Mouse (Mus musculus) cerebellum, adult 8-10 months (tissue): ENCODE data around the gene Col19a1.
"Not testable (repeated sequence)": the region's sequence is repeated elsewhere in the genome, so short reads cannot be mapped to it uniquely, and the experiment has no call there.

Experiments
- DNase-seq: peaks from one replicate; pipeline ENCODE4 v3.0.0; 2022

The Col19a1 gene

GRCm38 (mm10) chr1:24587141-24587541 is at the start of gene Col19a1:
Gene Col19a1, minus strand, starts transcription at chr1:24587472.
- DNase-seq = peak; percentile 61

- DNase-seq = peak; percentile 42
Observed at GRCm38 (mm10) chr1:24633553-24634132, 46.4 kb upstream of the Col19a1 start.

- DNase-seq = not testable (repeated sequence)
Observed at GRCm38 (mm10) chr1:24612556-24612955, 25.3 kb upstream of the Col19a1 start.

- no peak for DNase-seq
Observed at GRCm38 (mm10) chr1:24595096-24595495, 7.8 kb upstream of the Col19a1 start.

- DNase-seq = peak; percentile 39
Observed at GRCm38 (mm10) chr1:24586370-24587140, 717 bp downstream of the Col19a1 start.

- DNase-seq = no peak
Observed at GRCm38 (mm10) chr1:24572602-24573001, 14.7 kb downstream of the Col19a1 start.

- DNase-seq = peak; percentile 33
Observed at GRCm38 (mm10) chr1:24564113-24564512, 23.2 kb downstream of the Col19a1 start.

GRCm38 (mm10) chr1:24558005-24558404 is 29.3 kb downstream of the Col19a1 start:
- no peak for DNase-seq

GRCm38 (mm10) chr1:24553462-24553861 is 33.8 kb downstream of the Col19a1 start:
- no peak for DNase-seq

- peak; percentile 58 for DNase-seq
Observed at GRCm38 (mm10) chr1:24550560-24551280, 36.6 kb downstream of the Col19a1 start.

GRCm38 (mm10) chr1:24550031-24550430 is 37.2 kb downstream of the Col19a1 start:
- DNase-seq = no peak

- DNase-seq = no peak
Observed at GRCm38 (mm10) chr1:24549050-24549449, 38.2 kb downstream of the Col19a1 start.

GRCm38 (mm10) chr1:24547574-24547973 is 39.7 kb downstream of the Col19a1 start:
- no peak for DNase-seq

- no peak for DNase-seq
Observed at GRCm38 (mm10) chr1:24539852-24540251, 47.4 kb downstream of the Col19a1 start.

- no peak for DNase-seq
Observed at GRCm38 (mm10) chr1:24527194-24527593, 60.1 kb downstream of the Col19a1 start.

- DNase-seq = no peak
Observed at GRCm38 (mm10) chr1:24517462-24517861, 69.8 kb downstream of the Col19a1 start.

- DNase-seq = peak; percentile 65
Observed at GRCm38 (mm10) chr1:24515341-24515740, 71.9 kb downstream of the Col19a1 start.

GRCm38 (mm10) chr1:24511536-24511935 is 75.7 kb downstream of the Col19a1 start:
- DNase-seq = no peak

- no peak for DNase-seq
Observed at GRCm38 (mm10) chr1:24495400-24495799, 91.9 kb downstream of the Col19a1 start.

- no peak for DNase-seq
Observed at GRCm38 (mm10) chr1:24484161-24484560, 103.1 kb downstream of the Col19a1 start.

GRCm38 (mm10) chr1:24471096-24471710 is 116.1 kb downstream of the Col19a1 start:
- DNase-seq = no peak

GRCm38 (mm10) chr1:24470633-24471032 is 116.6 kb downstream of the Col19a1 start:
- no peak for DNase-seq

- no peak for DNase-seq
Observed at GRCm38 (mm10) chr1:24461305-24461887, 125.9 kb downstream of the Col19a1 start.
